Comparison of ENCODE assay signal across 8 mouse cellular contexts in genomic region chr7:83631828-83632681, GRCm38 (mm10). TPM values are rescaled to one million over a fixed set of nuclear protein-coding genes. Genes with fewer than 3 reads are reported as not detected.
DNase-seq lines count a peak whose midpoint lies in the region; ATAC-seq lines count a peak whose summit lies in the region.

Gene Stard5, plus strand, starts transcription at chr7:83631959.

- peak; percentile 96 to 98 for DNase-seq in adrenal gland, adult (ENCODE audit: inconsistent age in 2 of 2, low spot score in 1 of 2)
- peak; percentile 96 for DNase-seq in embryo, embryonic 10.5 days (ENCODE audit: low spot score)
- DNase-seq in gastrocnemius, postnatal 25 days: peak; percentile 95
- peak; percentile 95 for DNase-seq in intestine, embryonic 14.5 days (ENCODE audit: low spot score)
- DNase-seq in left cerebral cortex, postnatal 14 days (ENCODE audit: low spot score in 2 of 2): peak; percentile 86 to 87
- DNase-seq in mesoderm, embryonic 11.5 days (ENCODE audit: low read depth, low spot score): peak; percentile 93
- DNase-seq in right cerebral cortex, postnatal 36 days (ENCODE audit: low spot score in 2 of 2): peak; percentile 78 to 89
- peak; percentile 91 for DNase-seq in yolk sac, embryonic 10.5 days (ENCODE audit: low spot score)

- H3K9me3 ChIP-seq in intestine, embryonic 14.5 days (ENCODE audit: control insufficient read depth, low read length): no peaks in the 10 kb centered on the region

- peaks cover 9% of the 10 kb centered on the region for H3K36me3 ChIP-seq in intestine, embryonic 14.5 days (ENCODE audit: control insufficient read depth, insufficient read depth, low read length)

- H3K4me3 ChIP-seq in intestine, embryonic 14.5 days (ENCODE audit: low read depth, low read length): peak within 1 kb of the TSS; percentile 62

- peak within 1 kb of the TSS; percentile 71 for H3K9ac ChIP-seq in intestine, embryonic 14.5 days (ENCODE audit: low read length)

- 1% methylated on average over 35 of the region's 35 CpGs for WGBS in intestine, embryonic 14.5 days

- peak within 1 kb of the TSS; percentile 43 for H3K27ac ChIP-seq in intestine, embryonic 14.5 days (ENCODE audit: low read depth)

- H3K4me2 ChIP-seq in intestine, embryonic 14.5 days (ENCODE audit: low read length): peak within 1 kb of the TSS; percentile 79

- intact Hi-C loops in left cerebral cortex, postnatal 14 days (cut with DNase I): loop anchor here (5.0 to 10.0 kb wide), 2 partner anchors 40 to 67 kb away; no protein-coding TSS in a partner anchor

- H3K4me1 ChIP-seq in intestine, embryonic 14.5 days (replicated peaks; ENCODE audit: control insufficient read depth, insufficient read depth, low read length): peaks cover 19% of the 10 kb centered on the region

- H3K27me3 ChIP-seq in intestine, embryonic 14.5 days (replicated peaks; ENCODE audit: control insufficient read depth, insufficient read depth, low read length): no peaks in the 10 kb centered on the region

- ATAC-seq in intestine, embryonic 14.5 days (replicated peaks; ENCODE audit: low FRiP score, low TSS enrichment, low read depth): peak; percentile 92

RNA-seq across cellular contexts. Expression of gene Stard5, which starts in this region (rescaled TPM):
- 1 to 10 TPM; 4.7 to 5.3 TPM for total RNA-seq in gastrocnemius, postnatal 25 days (2021)
- 37.0 and 37.1 TPM in 2 replicates for polyA plus RNA-seq in intestine, embryonic 14.5 days (2014; fragmentation: Nextera tagmentation; extraction: Ambion mirVana)
- total RNA-seq in left cerebral cortex, postnatal 14 days (2021): 10 to 100 TPM in 1 of 2 experiments, 1 to 10 TPM in 1; 7.3 to 10.4 TPM

Comparison
In these comparisons a context has a peak if more than half of its experiments do, and no peak if none do; other contexts are left out.
1. Peak in every context shown above with its lines: DNase-seq, ATAC-seq, H3K4me3 ChIP-seq and H3K27ac ChIP-seq.